Mouse (Mus musculus): ENCODE measurements around the gene Dnase2a. TPM values are rescaled to one million over a fixed set of nuclear protein-coding genes. Genes with fewer than 3 reads are reported as not detected.

Gene Dnase2a
- polyA plus RNA-seq (2015; fragmentation: Nextera tagmentation; extraction: Ambion mirVana) = 8.9 and 11.0 TPM in 2 replicates

GRCm38 (mm10) chr8:84908421-84909161 lies at the start of gene Dnase2a:
Gene Dnase2a (plus strand): TSS chr8:84908560.
- Histone ChIP-seq H3K4me1 (replicated peaks; ENCODE audit: control insufficient read depth, insufficient read depth, low read length) (peaks cover 12% of the 10 kb centered on the region; the same call in 1 of the 2 replicates), H3K27ac (ENCODE audit: low read depth, low read length) (no peak within 1 kb of the TSS; the same call in 1 of the 2 replicates), H3K9me3 (ENCODE audit: control insufficient read depth) (no peaks in the 10 kb centered on the region), H3K4me2 (replicated peaks; ENCODE audit: low read depth) (peak within 1 kb of the TSS; percentile 94), H3K4me3 (ENCODE audit: low read depth, low read length) (peak within 1 kb of the TSS; percentile 51), H3K9ac (ENCODE audit: low read depth, low read length) (peak within 1 kb of the TSS; percentile 60), H3K36me3 (ENCODE audit: control insufficient read depth, insufficient read depth) (no peaks in the 10 kb centered on the region; the same call in 1 of the 2 replicates), H3K27me3 (replicated peaks; ENCODE audit: control insufficient read depth, insufficient read depth, low read length) (peaks cover 18% of the 10 kb centered on the region; the same call in 1 of the 2 replicates)
- peak; percentile 81 for ATAC-seq
- WGBS = under 1% methylated on average over 45 of the region's 45 CpGs
- no peak for TF ChIP-seq CTCF (IDR thresholded peaks at IDR 0.05; ENCODE audit: low read depth)

GRCm38 (mm10) chr8:84871376-84872308 lies 36.7 kb upstream of the Dnase2a start, which contains the start of gene Syce2:
Gene Syce2 (plus strand): TSS chr8:84872111.
- peak; percentile 64 for TF ChIP-seq CTCF (IDR thresholded peaks at IDR 0.05; ENCODE audit: low read depth)
- no peaks in the 10 kb centered on the region for H3K9me3 ChIP-seq (ENCODE audit: control insufficient read depth)
- peak within 1 kb of the TSS; percentile 0; the same call in 1 of the 2 replicates for H3K27ac ChIP-seq (ENCODE audit: low read depth, low read length)
- peak within 1 kb of the TSS; percentile 42 for H3K9ac ChIP-seq (ENCODE audit: low read depth, low read length)
- H3K4me1 ChIP-seq (replicated peaks; ENCODE audit: control insufficient read depth, insufficient read depth, low read length) = peaks cover 7% of the 10 kb centered on the region; the same call in 1 of the 2 replicates
- peak within 1 kb of the TSS; percentile 82 for H3K4me2 ChIP-seq (replicated peaks; ENCODE audit: low read depth)
- 15% methylated on average over 38 of the region's 46 CpGs for WGBS
- peaks cover 28% of the 10 kb centered on the region for H3K36me3 ChIP-seq (ENCODE audit: control insufficient read depth, insufficient read depth)
- H3K4me3 ChIP-seq (ENCODE audit: low read depth, low read length) = peak within 1 kb of the TSS; percentile 43
- peak; percentile 57 for ATAC-seq
- H3K27me3 ChIP-seq (replicated peaks; ENCODE audit: control insufficient read depth, insufficient read depth, low read length) = no peaks in the 10 kb centered on the region

- Histone ChIP-seq H3K27me3 (replicated peaks; ENCODE audit: control insufficient read depth, insufficient read depth, low read length) (no peaks in the 10 kb centered on the region), H3K9me3 (ENCODE audit: control insufficient read depth) (no peaks in the 10 kb centered on the region), H3K4me1 (replicated peaks; ENCODE audit: control insufficient read depth, insufficient read depth, low read length) (peaks cover 7% of the 10 kb centered on the region; the same call in 1 of the 2 replicates), H3K27ac (ENCODE audit: low read depth, low read length) (no peak overlapping the region), H3K4me3 (ENCODE audit: low read depth, low read length) (peak overlapping the region; percentile 43), H3K36me3 (ENCODE audit: control insufficient read depth, insufficient read depth) (peaks cover 22% of the 10 kb centered on the region; the same call in 1 of the 2 replicates), H3K9ac (ENCODE audit: low read depth, low read length) (peak overlapping the region; percentile 42), H3K4me2 (replicated peaks; ENCODE audit: low read depth) (peak overlapping the region; percentile 82)
- 2% methylated on average over 51 of the region's 54 CpGs for WGBS
- peak; percentile 59 for ATAC-seq
- TF ChIP-seq CTCF (IDR thresholded peaks at IDR 0.05; ENCODE audit: low read depth) = no peak
These were observed 35.9 kb upstream of the Dnase2a start for GRCm38 (mm10) chr8:84872309-84872965.

GRCm38 (mm10) chr8:84873016-84873415 lies 35.3 kb upstream of the Dnase2a start:
- no peak for TF ChIP-seq CTCF (IDR thresholded peaks at IDR 0.05; ENCODE audit: low read depth)
- Histone ChIP-seq H3K4me2 (replicated peaks; ENCODE audit: low read depth) (peak overlapping the region; percentile 82), H3K9ac (ENCODE audit: low read depth, low read length) (no peak overlapping the region), H3K27ac (ENCODE audit: low read depth, low read length) (no peak overlapping the region), H3K36me3 (ENCODE audit: control insufficient read depth, insufficient read depth) (peaks cover 16% of the 10 kb centered on the region; the same call in 1 of the 2 replicates), H3K4me1 (replicated peaks; ENCODE audit: control insufficient read depth, insufficient read depth, low read length) (peaks cover 7% of the 10 kb centered on the region; the same call in 1 of the 2 replicates), H3K9me3 (ENCODE audit: control insufficient read depth) (no peaks in the 10 kb centered on the region), H3K27me3 (replicated peaks; ENCODE audit: control insufficient read depth, insufficient read depth, low read length) (no peaks in the 10 kb centered on the region), H3K4me3 (ENCODE audit: low read depth, low read length) (no peak overlapping the region)
- WGBS = 73% methylated on average over 4 of the region's 4 CpGs
- ATAC-seq = no peak

GRCm38 (mm10) chr8:84874339-84874738 lies 34.0 kb upstream of the Dnase2a start:
- TF ChIP-seq CTCF (IDR thresholded peaks at IDR 0.05; ENCODE audit: low read depth) = no peak

More at GRCm38 (mm10) chr8:84874339-84874738, 34.0 kb upstream of the Dnase2a start:
- Histone ChIP-seq H3K9ac (ENCODE audit: low read depth, low read length) (no peak overlapping the region), H3K27me3 (replicated peaks; ENCODE audit: control insufficient read depth, insufficient read depth, low read length) (no peaks in the 10 kb centered on the region), H3K4me2 (replicated peaks; ENCODE audit: low read depth) (no peak overlapping the region), H3K4me1 (replicated peaks; ENCODE audit: control insufficient read depth, insufficient read depth, low read length) (peaks cover 7% of the 10 kb centered on the region; the same call in 1 of the 2 replicates), H3K9me3 (ENCODE audit: control insufficient read depth) (no peaks in the 10 kb centered on the region), H3K4me3 (ENCODE audit: low read depth, low read length) (no peak overlapping the region), H3K27ac (ENCODE audit: low read depth, low read length) (no peak overlapping the region), H3K36me3 (ENCODE audit: control insufficient read depth, insufficient read depth) (peaks cover 3% of the 10 kb centered on the region; the same call in 1 of the 2 replicates)
- WGBS = 83% methylated on average over 3 of the region's 3 CpGs
- ATAC-seq = no peak
